Mouse (Mus musculus): ENCODE data around the gene Stxbp1. TPM values are rescaled to one million over a fixed set of nuclear protein-coding genes. Genes with fewer than 3 reads are reported as not detected.

Gene Stxbp1
- polyA plus RNA-seq, 1 experiment from 2014 or later: 51.4 TPM

- ATAC-seq (ENCODE audit: low FRiP score): no peak
- peak overlapping the region; percentile 54 for H3K9ac ChIP-seq (ENCODE audit: low read length)
- H3K4me1 ChIP-seq (ENCODE audit: control insufficient read depth, insufficient read depth, low read length): peaks cover 12% of the 10 kb centered on the region; the same call in 1 of the 2 replicates
- no peak for DNase-seq (ENCODE audit: low spot score, missing footprints)
- H3K27me3 ChIP-seq (ENCODE audit: control insufficient read depth, insufficient read depth, low read length): no peaks in the 10 kb centered on the region
- H3K27ac ChIP-seq (ENCODE audit: low read depth, low read length): no peak overlapping the region
- H3K36me3 ChIP-seq (ENCODE audit: control insufficient read depth, insufficient read depth, low read length): no peaks in the 10 kb centered on the region
- 26% methylated on average over 22 of the region's 22 CpGs for WGBS
- peak overlapping the region; percentile 76 for H3K4me2 ChIP-seq
- no peaks in the 10 kb centered on the region for H3K9me3 ChIP-seq (ENCODE audit: control insufficient read depth, low read length)
- peak overlapping the region; percentile 54 for H3K4me3 ChIP-seq (ENCODE audit: low read depth, low read length)
Measured at GRCm38 (mm10) chr2:32776192-32776591, 70.9 kb downstream of the Stxbp1 start.

- Histone ChIP-seq H3K9me3 (ENCODE audit: control insufficient read depth, low read length) (no peaks in the 10 kb centered on the region), H3K27me3 (ENCODE audit: control insufficient read depth, insufficient read depth, low read length) (no peaks in the 10 kb centered on the region), H3K9ac (ENCODE audit: low read length) (peak within 1 kb of the TSS; percentile 58), H3K4me2 (peak within 1 kb of the TSS; percentile 76), H3K4me1 (ENCODE audit: control insufficient read depth, insufficient read depth, low read length) (peaks cover 12% of the 10 kb centered on the region; the same call in 1 of the 2 replicates), H3K4me3 (ENCODE audit: low read depth, low read length) (peak within 1 kb of the TSS; percentile 54), H3K36me3 (ENCODE audit: control insufficient read depth, insufficient read depth, low read length) (no peaks in the 10 kb centered on the region), H3K27ac (ENCODE audit: low read depth, low read length) (no peak within 1 kb of the TSS)
- DNase-seq (ENCODE audit: low spot score, missing footprints) (peak; percentile 99), ATAC-seq (ENCODE audit: low FRiP score) (peak; percentile 97)
- under 1% methylated on average over 46 of the region's 46 CpGs for WGBS
Measured at GRCm38 (mm10) chr2:32775359-32776074, 71.5 kb downstream of the Stxbp1 start, which contains the start of the genes Ttc16 and Ptrh1. TSS of gene Ttc16 (minus strand) at chr2:32775633. TSS of gene Ptrh1 (plus strand) at chr2:32775786.

- Histone ChIP-seq H3K9me3 (ENCODE audit: control insufficient read depth, low read length) (no peaks in the 10 kb centered on the region), H3K4me1 (ENCODE audit: control insufficient read depth, insufficient read depth, low read length) (peaks cover 14% of the 10 kb centered on the region), H3K4me3 (ENCODE audit: low read depth, low read length) (no peak overlapping the region), H3K27me3 (ENCODE audit: control insufficient read depth, insufficient read depth, low read length) (no peaks in the 10 kb centered on the region), H3K36me3 (ENCODE audit: control insufficient read depth, insufficient read depth, low read length) (no peaks in the 10 kb centered on the region), H3K9ac (ENCODE audit: low read length) (no peak overlapping the region), H3K4me2 (no peak overlapping the region), H3K27ac (ENCODE audit: low read depth, low read length) (no peak overlapping the region)
- ATAC-seq (ENCODE audit: low FRiP score) (no peak), DNase-seq (ENCODE audit: low spot score, missing footprints) (no peak)
- WGBS: 79% methylated on average over 8 of the region's 8 CpGs
Measured at GRCm38 (mm10) chr2:32772626-32773279, 74.3 kb downstream of the Stxbp1 start.

GRCm38 (mm10) chr2:32771886-32772285 is 75.2 kb downstream of the Stxbp1 start:
- no peak overlapping the region for H3K9ac ChIP-seq (ENCODE audit: low read length)
- no peak for ATAC-seq (ENCODE audit: low FRiP score)
- 34% methylated on average over 12 of the region's 12 CpGs for WGBS
- H3K9me3 ChIP-seq (ENCODE audit: control insufficient read depth, low read length): no peaks in the 10 kb centered on the region
- H3K4me1 ChIP-seq (ENCODE audit: control insufficient read depth, insufficient read depth, low read length): peaks cover 14% of the 10 kb centered on the region
- no peaks in the 10 kb centered on the region for H3K27me3 ChIP-seq (ENCODE audit: control insufficient read depth, insufficient read depth, low read length)
- no peak for DNase-seq (ENCODE audit: low spot score, missing footprints)
- no peak overlapping the region for H3K4me3 ChIP-seq (ENCODE audit: low read depth, low read length)
- no peak overlapping the region for H3K27ac ChIP-seq (ENCODE audit: low read depth, low read length)
- H3K36me3 ChIP-seq (ENCODE audit: control insufficient read depth, insufficient read depth, low read length): no peaks in the 10 kb centered on the region
- no peak overlapping the region for H3K4me2 ChIP-seq

- H3K9me3 ChIP-seq (ENCODE audit: control insufficient read depth, low read length): no peaks in the 10 kb centered on the region
- no peak overlapping the region for H3K4me3 ChIP-seq (ENCODE audit: low read depth, low read length)
- no peak overlapping the region for H3K4me2 ChIP-seq
- no peak overlapping the region for H3K9ac ChIP-seq (ENCODE audit: low read length)
- H3K4me1 ChIP-seq (ENCODE audit: control insufficient read depth, insufficient read depth, low read length): peaks cover 5% of the 10 kb centered on the region
- WGBS: 47% methylated on average over 5 of the region's 5 CpGs
- H3K27ac ChIP-seq (ENCODE audit: low read depth, low read length): no peak overlapping the region
- no peaks in the 10 kb centered on the region for H3K36me3 ChIP-seq (ENCODE audit: control insufficient read depth, insufficient read depth, low read length)
- peak; percentile 80 for DNase-seq (ENCODE audit: low spot score, missing footprints)
- H3K27me3 ChIP-seq (ENCODE audit: control insufficient read depth, insufficient read depth, low read length): no peaks in the 10 kb centered on the region
- no peak for ATAC-seq (ENCODE audit: low FRiP score)
Measured at GRCm38 (mm10) chr2:32769327-32770085, 77.5 kb downstream of the Stxbp1 start.

GRCm38 (mm10) chr2:32768661-32769285 is 78.3 kb downstream of the Stxbp1 start:
- H3K9ac ChIP-seq (ENCODE audit: low read length): no peak overlapping the region
- H3K4me2 ChIP-seq: no peak overlapping the region
- H3K27me3 ChIP-seq (ENCODE audit: control insufficient read depth, insufficient read depth, low read length): no peaks in the 10 kb centered on the region
- DNase-seq (ENCODE audit: low spot score, missing footprints) (no peak), ATAC-seq (ENCODE audit: low FRiP score) (no peak)
- no peak overlapping the region for H3K4me3 ChIP-seq (ENCODE audit: low read depth, low read length)
- H3K9me3 ChIP-seq (ENCODE audit: control insufficient read depth, low read length): no peaks in the 10 kb centered on the region
- 51% methylated on average over 19 of the region's 19 CpGs for WGBS
- H3K4me1 ChIP-seq (ENCODE audit: control insufficient read depth, insufficient read depth, low read length): peaks cover 5% of the 10 kb centered on the region
- H3K27ac ChIP-seq (ENCODE audit: low read depth, low read length): no peak overlapping the region
- no peaks in the 10 kb centered on the region for H3K36me3 ChIP-seq (ENCODE audit: control insufficient read depth, insufficient read depth, low read length)

- 80% methylated on average over 12 of the region's 12 CpGs for WGBS
- Histone ChIP-seq H3K4me3 (ENCODE audit: low read depth, low read length) (no peak overlapping the region), H3K36me3 (ENCODE audit: control insufficient read depth, insufficient read depth, low read length) (no peaks in the 10 kb centered on the region), H3K27ac (ENCODE audit: low read depth, low read length) (no peak overlapping the region), H3K27me3 (ENCODE audit: control insufficient read depth, insufficient read depth, low read length) (no peaks in the 10 kb centered on the region), H3K4me2 (no peak overlapping the region), H3K9ac (ENCODE audit: low read length) (no peak overlapping the region), H3K9me3 (ENCODE audit: control insufficient read depth, low read length) (no peaks in the 10 kb centered on the region), H3K4me1 (ENCODE audit: control insufficient read depth, insufficient read depth, low read length) (peaks cover 5% of the 10 kb centered on the region)
- no peak for ATAC-seq (ENCODE audit: low FRiP score)
- DNase-seq (ENCODE audit: low spot score, missing footprints): no peak
Measured at GRCm38 (mm10) chr2:32767241-32767640, 79.8 kb downstream of the Stxbp1 start.

- Histone ChIP-seq H3K9ac (ENCODE audit: low read length) (no peak overlapping the region), H3K27ac (ENCODE audit: low read depth, low read length) (no peak overlapping the region), H3K9me3 (ENCODE audit: control insufficient read depth, low read length) (no peaks in the 10 kb centered on the region), H3K4me1 (ENCODE audit: control insufficient read depth, insufficient read depth, low read length) (no peaks in the 10 kb centered on the region), H3K4me3 (ENCODE audit: low read depth, low read length) (no peak overlapping the region), H3K27me3 (ENCODE audit: control insufficient read depth, insufficient read depth, low read length) (no peaks in the 10 kb centered on the region), H3K4me2 (no peak overlapping the region), H3K36me3 (ENCODE audit: control insufficient read depth, insufficient read depth, low read length) (peaks cover 4% of the 10 kb centered on the region; the same call in 1 of the 2 replicates)
- WGBS: 78% methylated on average over 3 of the region's 3 CpGs
- DNase-seq (ENCODE audit: low spot score, missing footprints): no peak
- ATAC-seq (ENCODE audit: low FRiP score): no peak
Measured at GRCm38 (mm10) chr2:32763353-32763752, 83.7 kb downstream of the Stxbp1 start.

Measured in midbrain, embryonic 11.5 days (tissue).